Mouse (Mus musculus) testis, adult 2 months (tissue): ENCODE measurements around the gene Chst13. TPM values are rescaled to one million over a fixed set of nuclear protein-coding genes. Genes with fewer than 3 reads are reported as not detected.
A peak's percentile ranks its signal among the peaks of the same experiment; 100 is the strongest.

Experiments
- H3K27ac ChIP-seq: fragments of 200-500 bp; 2 replicates; pipeline ENCODE4 v1.5.1; 2012; ENCODE audit warnings: low read depth, low read length; ENCODE audit not compliant: control insufficient read depth, insufficient read depth
- H3K27me3 ChIP-seq: fragments of 200-500 bp; 2 replicates; pipeline ENCODE4 v1.6.1; 2012; ENCODE audit warnings: mild to moderate bottlenecking, low read length, moderate library complexity; ENCODE audit not compliant: control insufficient read depth, insufficient read depth
- H3K36me3 ChIP-seq: fragments of 200-500 bp; 2 replicates; pipeline ENCODE4 v1.6.1; 2012; ENCODE audit warnings: mild to moderate bottlenecking, low read length; ENCODE audit not compliant: control insufficient read depth, insufficient read depth
- H3K4me1 ChIP-seq: fragments of 200-500 bp; 2 replicates; pipeline ENCODE4 v1.6.1; 2012; ENCODE audit warnings: low read length; ENCODE audit not compliant: control insufficient read depth, insufficient read depth
- H3K4me3 ChIP-seq: fragments of 200-500 bp; 2 replicates; pipeline ENCODE4 v1.5.1; 2012; ENCODE audit warnings: low read depth, mild to moderate bottlenecking, low read length, moderate library complexity, mixed read lengths; ENCODE audit not compliant: control insufficient read depth
- CTCF ChIP-seq: fragments of 200-500 bp; IDR thresholded peaks from 2 replicates; pipeline ENCODE4 v1.5.1; 2012; ENCODE audit warnings: low read depth, mild to moderate bottlenecking, inconsistent platforms, low read length, moderate library complexity; ENCODE audit not compliant: control insufficient read depth, insufficient read depth, insufficient replicate concordance
- POLR2A ChIP-seq: fragments of 200-500 bp; IDR thresholded peaks from 2 replicates; pipeline ENCODE4 v1.6.1; 2012; ENCODE audit warnings: low read depth, mild to moderate bottlenecking, inconsistent platforms, low read length, moderate library complexity; ENCODE audit not compliant: control insufficient read depth
- polyA plus RNA-seq: library from polyadenylated mRNA; depleted of rRNA; stranded (reverse); fragments of >200 nt; gene quantifications from 2 replicates; pipeline ENCODE4 v1.2.3, GENCODE M21; 2012

Gene Chst13
- polyA plus RNA-seq, 1 experiment: 2.7 TPM

DNA sequence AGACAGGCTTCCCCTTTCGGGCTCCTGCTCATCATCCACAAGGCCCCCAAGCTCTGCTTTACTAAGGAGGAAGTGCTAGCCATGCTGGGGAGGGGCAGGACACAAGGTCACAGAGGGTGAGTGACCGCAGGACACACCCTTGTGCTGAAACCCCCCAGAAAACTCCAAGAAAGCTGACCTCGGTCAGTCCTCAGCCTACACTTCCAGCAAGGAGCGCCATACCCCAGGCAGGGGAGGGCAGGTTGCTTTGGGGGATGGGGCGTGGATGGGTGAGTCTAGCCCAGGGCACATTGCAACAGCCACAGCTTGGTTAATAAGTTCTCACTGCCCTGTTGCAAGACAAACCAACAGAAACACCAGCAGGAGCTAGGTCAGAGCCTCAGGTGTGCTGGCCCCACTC, 4.6 kb downstream of the Chst13 start:
- no peaks in the 10 kb centered on the region for H3K4me1 ChIP-seq
- H3K27ac ChIP-seq: no peak overlapping the region
- H3K27me3 ChIP-seq: no peaks in the 10 kb centered on the region
- TF ChIP-seq CTCF (no peak), POLR2A (no peak)
- H3K4me3 ChIP-seq: no peak overlapping the region
- H3K36me3 ChIP-seq: no peaks in the 10 kb centered on the region

DNA sequence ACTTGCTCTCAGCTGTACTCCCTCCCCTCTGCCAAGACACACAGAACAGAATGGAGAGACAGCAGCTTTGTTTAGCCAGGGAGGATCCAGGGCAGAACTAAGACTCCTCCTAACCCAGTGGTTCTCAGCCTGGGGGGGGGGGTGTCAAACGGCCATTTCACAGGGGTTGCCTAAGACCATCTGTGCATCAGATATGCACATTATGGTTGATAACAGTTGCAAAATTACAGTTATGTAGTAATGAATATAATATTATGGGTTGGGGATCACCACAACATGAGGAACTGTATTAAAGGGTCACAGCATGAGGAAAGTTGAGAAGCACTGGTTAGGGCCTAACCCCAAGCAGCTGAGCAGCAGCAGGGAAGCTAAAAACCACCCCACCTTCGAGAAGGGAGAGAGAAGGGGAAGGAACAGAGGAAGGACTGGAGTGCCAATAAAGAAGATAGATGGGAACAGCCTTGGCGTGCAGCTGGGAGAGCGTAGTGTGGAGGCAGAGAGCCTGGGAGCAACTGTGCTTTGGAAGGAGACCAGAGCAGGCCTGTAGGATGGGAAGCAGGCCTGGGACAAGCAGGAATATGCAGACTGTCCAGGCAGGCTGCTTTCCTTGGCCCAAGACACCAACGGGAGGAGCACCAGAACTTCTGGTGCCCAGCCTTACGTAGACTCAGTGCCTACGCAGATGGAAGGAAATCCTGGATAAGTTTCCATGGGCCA, 5.4 kb downstream of the Chst13 start:
- H3K27me3 ChIP-seq: no peaks in the 10 kb centered on the region
- no peaks in the 10 kb centered on the region for H3K4me1 ChIP-seq
- no peak overlapping the region for H3K4me3 ChIP-seq
- no peak overlapping the region for H3K27ac ChIP-seq
- TF ChIP-seq POLR2A (no peak), CTCF (no peak)
- H3K36me3 ChIP-seq: no peaks in the 10 kb centered on the region

DNA sequence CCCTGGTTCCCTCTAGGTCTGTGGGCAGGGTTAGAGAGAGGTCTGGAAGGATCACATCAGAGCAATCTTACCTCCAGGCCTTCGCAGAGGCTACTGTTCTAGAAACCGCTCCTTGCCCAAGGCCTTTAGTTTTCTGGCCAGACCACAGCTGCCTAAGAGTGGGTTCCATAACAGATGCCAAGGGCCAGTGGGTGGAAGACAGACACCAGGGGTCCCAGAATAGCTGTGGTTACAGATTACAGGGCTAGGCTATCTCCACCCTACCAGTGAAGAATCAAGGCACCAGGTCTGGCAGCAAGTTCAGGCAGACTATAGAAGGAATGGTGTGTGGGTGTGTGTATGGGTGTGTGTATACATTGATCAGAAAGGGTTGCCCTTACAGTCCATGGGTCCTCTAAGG, 6.0 kb downstream of the Chst13 start:
- no peak for TF ChIP-seq POLR2A
- TF ChIP-seq CTCF: no peak
- H3K27ac ChIP-seq: no peak overlapping the region
- no peaks in the 10 kb centered on the region for H3K27me3 ChIP-seq
- no peaks in the 10 kb centered on the region for H3K4me1 ChIP-seq
- no peaks in the 10 kb centered on the region for H3K36me3 ChIP-seq
- no peak overlapping the region for H3K4me3 ChIP-seq

DNA sequence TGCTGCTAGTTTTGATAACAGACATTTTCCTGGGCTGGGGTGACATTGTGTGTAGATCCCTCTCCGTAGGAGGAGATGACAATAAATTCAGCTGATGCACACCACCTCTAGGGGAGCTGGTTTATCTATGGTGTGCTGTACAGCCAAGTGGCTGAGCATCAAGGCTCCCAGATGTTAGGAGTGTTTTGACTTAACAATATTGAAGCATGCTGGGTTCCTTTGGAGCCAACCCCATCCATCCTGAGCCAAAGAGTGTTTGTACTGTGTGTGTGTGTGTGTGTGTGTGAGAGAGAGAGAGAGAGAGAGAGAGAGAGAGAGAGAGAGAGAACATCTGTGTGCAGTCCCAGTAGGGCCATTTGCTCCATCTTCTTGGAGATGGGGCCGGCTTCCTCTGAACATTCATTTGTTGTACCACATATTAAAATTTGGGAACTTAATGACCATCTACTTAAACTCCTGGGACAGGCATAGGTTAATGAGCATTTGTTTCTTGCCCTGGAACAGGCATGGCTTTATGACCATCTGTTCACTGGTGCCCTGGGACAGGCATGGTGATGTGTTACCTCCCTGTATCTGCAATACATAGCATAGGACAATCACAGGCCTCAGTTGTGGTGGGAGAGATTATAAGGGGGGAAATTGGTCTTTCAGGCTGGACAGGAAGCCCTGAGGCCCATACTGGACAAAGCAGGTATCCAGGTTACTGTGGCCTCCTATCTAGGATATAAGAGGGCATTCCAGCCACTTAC, 7.3 kb downstream of the Chst13 start:
- H3K36me3 ChIP-seq: no peaks in the 10 kb centered on the region
- TF ChIP-seq CTCF (no peak), POLR2A (no peak)
- H3K4me3 ChIP-seq: no peak overlapping the region
- H3K27ac ChIP-seq: no peak overlapping the region
- no peaks in the 10 kb centered on the region for H3K27me3 ChIP-seq
- H3K4me1 ChIP-seq: no peaks in the 10 kb centered on the region

DNA sequence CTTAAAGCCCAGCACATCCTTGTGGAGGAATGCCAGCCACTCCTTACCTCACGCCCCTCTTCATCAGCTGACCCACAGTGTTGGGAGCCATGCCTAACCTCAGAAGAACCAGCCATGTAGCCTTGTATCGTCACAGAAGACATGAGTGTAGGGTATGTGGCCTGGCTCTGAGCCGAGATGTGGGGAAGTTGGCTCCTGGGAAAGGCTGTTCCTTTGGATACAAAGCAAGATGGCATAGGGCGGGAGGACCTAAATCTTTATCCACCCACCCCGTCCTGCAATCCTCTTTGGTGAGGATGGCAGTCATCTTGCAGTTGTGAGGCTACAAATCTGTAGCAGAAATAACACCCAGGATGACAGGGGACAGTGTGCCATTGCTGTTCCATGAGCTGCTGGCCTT, 9.0 kb downstream of the Chst13 start:
- Histone ChIP-seq H3K4me1 (no peaks in the 10 kb centered on the region), H3K27ac (no peak overlapping the region), H3K4me3 (no peak overlapping the region), H3K36me3 (no peaks in the 10 kb centered on the region), H3K27me3 (no peaks in the 10 kb centered on the region)
- no peak for TF ChIP-seq CTCF
- TF ChIP-seq POLR2A: no peak

DNA sequence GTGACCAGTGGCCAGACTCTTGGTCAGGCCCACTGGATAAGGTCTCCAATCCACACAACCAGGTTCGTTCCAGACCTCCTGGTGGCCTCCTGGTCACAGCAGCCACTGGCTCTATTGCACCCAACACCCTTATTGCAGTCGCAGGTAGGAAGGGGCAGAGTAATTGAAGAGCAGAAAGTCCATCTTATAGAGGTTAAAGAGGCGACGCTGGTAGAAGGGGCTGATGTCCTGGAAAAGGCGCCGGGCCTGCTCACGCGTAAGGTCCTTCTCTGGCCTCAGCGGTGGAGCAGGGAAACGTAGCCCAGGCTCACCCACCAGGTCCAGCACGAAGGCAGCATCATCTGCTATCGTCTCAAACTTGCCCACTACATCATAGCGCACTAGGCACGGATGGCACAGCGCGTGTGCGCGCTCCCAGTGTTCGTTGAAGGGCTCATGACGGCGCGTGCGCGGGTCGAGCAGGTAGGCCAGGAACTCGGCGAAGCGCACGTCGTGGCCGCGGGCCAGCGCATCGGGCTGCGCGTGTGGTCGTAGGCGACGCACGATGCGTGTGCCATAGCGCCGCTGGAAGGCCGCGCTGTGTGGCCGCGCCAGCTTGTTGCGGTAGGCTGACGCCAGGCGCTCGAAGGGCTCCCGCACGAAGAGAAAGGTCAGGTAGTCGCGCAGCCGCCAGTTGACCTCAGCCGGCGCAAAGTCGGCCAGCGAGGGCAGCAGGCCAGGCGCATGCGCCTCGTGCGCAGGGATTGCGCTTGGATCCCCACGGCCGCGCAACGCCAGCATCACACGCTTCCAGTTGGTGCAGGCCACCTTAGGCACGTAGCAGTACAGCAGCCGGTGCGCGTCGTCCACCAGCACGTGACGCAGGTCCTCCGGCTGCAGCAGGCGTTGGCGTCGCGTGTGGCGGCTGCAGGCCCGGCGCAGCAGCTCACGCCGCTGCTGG, 15.9 kb downstream of the Chst13 start:
- Histone ChIP-seq H3K4me1 (peaks cover 8% of the 10 kb centered on the region), H3K36me3 (no peaks in the 10 kb centered on the region), H3K27ac (peak overlapping the region; percentile 50), H3K27me3 (no peaks in the 10 kb centered on the region), H3K4me3 (peak overlapping the region; percentile 79)
- TF ChIP-seq POLR2A (peak; percentile 72), CTCF (peak; percentile 17; the same call in 1 of the 2 replicates)
